Mouse (Mus musculus): ENCODE results near the gene Commd1. TPM values are rescaled to one million over a fixed set of nuclear protein-coding genes. Genes with fewer than 3 reads are reported as not detected.

Commd1 gene
- total and polyA plus RNA-seq, 2 experiments from 2014 or later, result 11.6 to 242 TPM

- Histone ChIP-seq H3K4me3 (ENCODE audit: low read length) (no peak overlapping the region), H3K27me3 (ENCODE audit: insufficient read depth, low read length) (no peaks in the 10 kb centered on the region), H3K9ac (replicated peaks; ENCODE audit: low read length) (no peak overlapping the region), H3K36me3 (ENCODE audit: insufficient read depth, low read length) (no peaks in the 10 kb centered on the region), H3K27ac (no peak overlapping the region), H3K4me1 (ENCODE audit: insufficient read depth, low read length) (no peaks in the 10 kb centered on the region), H3K4me2 (ENCODE audit: low read depth, low read length) (no peak overlapping the region), H3K9me3 (ENCODE audit: low read length) (no peaks in the 10 kb centered on the region)
- WGBS, result 84% methylated on average over 9 of the region's 9 CpGs
- ATAC-seq, result no peak
- no peak for DNase-seq (ENCODE audit: low spot score)
- TF ChIP-seq CTCF (IDR thresholded peaks at IDR 0.05; ENCODE audit: low read depth), result no peak
These were observed 90.9 kb downstream of the Commd1 start for GRCm38 (mm10) chr11:22891242-22891641.

GRCm38 (mm10) chr11:22889224-22889623, 93.0 kb downstream of the Commd1 start:
- H3K27ac ChIP-seq, result no peak overlapping the region
- no peak for ATAC-seq
- H3K36me3 ChIP-seq (ENCODE audit: insufficient read depth, low read length), result no peaks in the 10 kb centered on the region
- H3K27me3 ChIP-seq (ENCODE audit: insufficient read depth, low read length), result no peaks in the 10 kb centered on the region
- H3K9ac ChIP-seq (replicated peaks; ENCODE audit: low read length), result no peak overlapping the region
- no peaks in the 10 kb centered on the region for H3K9me3 ChIP-seq (ENCODE audit: low read length)
- no peak for TF ChIP-seq CTCF (IDR thresholded peaks at IDR 0.05; ENCODE audit: low read depth)
- no peak for DNase-seq (ENCODE audit: low spot score)
- no peak overlapping the region for H3K4me3 ChIP-seq (ENCODE audit: low read length)
- H3K4me2 ChIP-seq (ENCODE audit: low read depth, low read length), result no peak overlapping the region
- 95% methylated on average over 3 of the region's 3 CpGs for WGBS
- H3K4me1 ChIP-seq (ENCODE audit: insufficient read depth, low read length), result no peaks in the 10 kb centered on the region

GRCm38 (mm10) chr11:22886991-22887390, 95.2 kb downstream of the Commd1 start:
- Histone ChIP-seq H3K4me3 (ENCODE audit: low read length) (no peak overlapping the region), H3K4me2 (ENCODE audit: low read depth, low read length) (no peak overlapping the region), H3K27me3 (ENCODE audit: insufficient read depth, low read length) (no peaks in the 10 kb centered on the region), H3K9ac (replicated peaks; ENCODE audit: low read length) (no peak overlapping the region), H3K27ac (no peak overlapping the region), H3K9me3 (ENCODE audit: low read length) (no peaks in the 10 kb centered on the region), H3K36me3 (ENCODE audit: insufficient read depth, low read length) (no peaks in the 10 kb centered on the region), H3K4me1 (ENCODE audit: insufficient read depth, low read length) (no peaks in the 10 kb centered on the region)
- DNase-seq (ENCODE audit: low spot score), result no peak
- ATAC-seq, result no peak
- 94% methylated on average over 4 of the region's 4 CpGs for WGBS
- TF ChIP-seq CTCF (IDR thresholded peaks at IDR 0.05; ENCODE audit: low read depth), result no peak

DNA sequence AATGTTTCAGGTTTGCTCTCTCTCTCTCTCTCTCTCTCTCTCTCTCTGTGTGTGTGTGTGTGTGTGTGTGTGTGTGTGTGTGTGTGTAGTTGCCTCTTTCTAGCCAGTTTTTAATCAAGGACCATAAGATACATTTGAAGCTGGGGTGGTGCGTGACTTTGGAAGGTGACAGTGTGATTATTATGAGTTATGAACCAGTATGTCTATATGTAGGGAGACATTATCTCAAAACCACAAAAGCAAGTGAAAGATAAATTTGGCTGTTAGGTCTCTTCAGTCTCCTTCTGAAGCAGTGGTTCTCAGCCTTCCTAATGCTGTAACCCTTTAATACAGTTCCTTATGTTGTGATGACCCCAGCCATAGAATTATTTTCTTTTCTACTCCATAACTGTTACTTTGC, 96.8 kb downstream of the Commd1 start:
- no peak for DNase-seq (ENCODE audit: low spot score)
- Histone ChIP-seq H3K4me3 (ENCODE audit: low read length) (no peak overlapping the region), H3K27me3 (ENCODE audit: insufficient read depth, low read length) (no peaks in the 10 kb centered on the region), H3K9ac (replicated peaks; ENCODE audit: low read length) (no peak overlapping the region), H3K36me3 (ENCODE audit: insufficient read depth, low read length) (no peaks in the 10 kb centered on the region), H3K9me3 (ENCODE audit: low read length) (no peaks in the 10 kb centered on the region), H3K27ac (no peak overlapping the region), H3K4me1 (ENCODE audit: insufficient read depth, low read length) (no peaks in the 10 kb centered on the region), H3K4me2 (ENCODE audit: low read depth, low read length) (no peak overlapping the region)
- ATAC-seq, result no peak
- TF ChIP-seq CTCF (IDR thresholded peaks at IDR 0.05; ENCODE audit: low read depth), result no peak
- 94% methylated on average over 1 of the region's 1 CpGs for WGBS

- ATAC-seq (no peak), DNase-seq (ENCODE audit: low spot score) (no peak)
- TF ChIP-seq CTCF (IDR thresholded peaks at IDR 0.05; ENCODE audit: low read depth), result no peak
- no peak overlapping the region for H3K4me2 ChIP-seq (ENCODE audit: low read depth, low read length)
- no peak overlapping the region for H3K4me3 ChIP-seq (ENCODE audit: low read length)
- no peaks in the 10 kb centered on the region for H3K36me3 ChIP-seq (ENCODE audit: insufficient read depth, low read length)
- no peak overlapping the region for H3K9ac ChIP-seq (replicated peaks; ENCODE audit: low read length)
- H3K9me3 ChIP-seq (ENCODE audit: low read length), result no peaks in the 10 kb centered on the region
- H3K27me3 ChIP-seq (ENCODE audit: insufficient read depth, low read length), result no peaks in the 10 kb centered on the region
- no peak overlapping the region for H3K27ac ChIP-seq
- no peaks in the 10 kb centered on the region for H3K4me1 ChIP-seq (ENCODE audit: insufficient read depth, low read length)
- 83% methylated on average over 2 of the region's 2 CpGs for WGBS
These were observed 98.5 kb downstream of the Commd1 start for GRCm38 (mm10) chr11:22883676-22884075.

- no peak overlapping the region for H3K9ac ChIP-seq (replicated peaks; ENCODE audit: low read length)
- no peaks in the 10 kb centered on the region for H3K27me3 ChIP-seq (ENCODE audit: insufficient read depth, low read length)
- no peaks in the 10 kb centered on the region for H3K36me3 ChIP-seq (ENCODE audit: insufficient read depth, low read length)
- H3K4me1 ChIP-seq (ENCODE audit: insufficient read depth, low read length), result no peaks in the 10 kb centered on the region
- TF ChIP-seq CTCF (IDR thresholded peaks at IDR 0.05; ENCODE audit: low read depth), result no peak
- H3K9me3 ChIP-seq (ENCODE audit: low read length), result no peaks in the 10 kb centered on the region
- no peak overlapping the region for H3K4me2 ChIP-seq (ENCODE audit: low read depth, low read length)
- ATAC-seq (no peak), DNase-seq (ENCODE audit: low spot score) (no peak)
- H3K27ac ChIP-seq, result no peak overlapping the region
- H3K4me3 ChIP-seq (ENCODE audit: low read length), result no peak overlapping the region
These were observed 99.3 kb downstream of the Commd1 start for GRCm38 (mm10) chr11:22882926-22883325.

- H3K27me3 ChIP-seq (ENCODE audit: insufficient read depth, low read length), result no peaks in the 10 kb centered on the region
- no peak overlapping the region for H3K9ac ChIP-seq (replicated peaks; ENCODE audit: low read length)
- 72% methylated on average over 3 of the region's 3 CpGs for WGBS
- H3K4me2 ChIP-seq (ENCODE audit: low read depth, low read length), result no peak overlapping the region
- no peaks in the 10 kb centered on the region for H3K9me3 ChIP-seq (ENCODE audit: low read length)
- no peak overlapping the region for H3K4me3 ChIP-seq (ENCODE audit: low read length)
- ATAC-seq, result no peak
- H3K36me3 ChIP-seq (ENCODE audit: insufficient read depth, low read length), result no peaks in the 10 kb centered on the region
- TF ChIP-seq CTCF (IDR thresholded peaks at IDR 0.05; ENCODE audit: low read depth), result no peak
- H3K4me1 ChIP-seq (ENCODE audit: insufficient read depth, low read length), result no peaks in the 10 kb centered on the region
- no peak overlapping the region for H3K27ac ChIP-seq
- DNase-seq (ENCODE audit: low spot score), result no peak
These were observed 101.6 kb downstream of the Commd1 start for GRCm38 (mm10) chr11:22880383-22881172.

All from hindbrain, postnatal 0 days (tissue).